Mouse (Mus musculus) embryonic facial prominence, embryonic 12.5 days (tissue): ENCODE results near the gene Sema4a. TPM values are rescaled to one million over a fixed set of nuclear protein-coding genes. Genes with fewer than 3 reads are reported as not detected.

ENCODE experiments used
- ATAC-seq: fragments of 200-750 bp; cut with Nextera tagmentation; 2 replicates; pipeline ENCODE4 v1.8.0; 2017; ENCODE audit not compliant: insufficient number of reproducible peaks, insufficient read depth, low FRiP score, low TSS enrichment
- H3K27ac ChIP-seq: fragments of 300-500 bp; sonication (generic); 2 replicates; pipeline ENCODE4 v1.5.1; 2016; ENCODE audit warnings: mild to moderate bottlenecking
- H3K27me3 ChIP-seq: fragments of 300-500 bp; sonication (generic); 2 replicates; pipeline ENCODE4 v1.6.1; 2016; ENCODE audit warnings: mild to moderate bottlenecking, moderate library complexity
- H3K36me3 ChIP-seq: fragments of 300-500 bp; sonication (generic); 2 replicates; pipeline ENCODE4 v1.6.1; 2016; ENCODE audit warnings: mild to moderate bottlenecking
- H3K4me1 ChIP-seq: fragments of 300-500 bp; sonication (generic); 2 replicates; pipeline ENCODE4 v1.6.1; 2016
- H3K4me2 ChIP-seq: fragments of 300-500 bp; sonication (generic); replicated peaks from 2 replicates; pipeline ENCODE4 v1.6.1; 2016; ENCODE audit warnings: mild to moderate bottlenecking, moderate library complexity
- H3K4me3 ChIP-seq: fragments of 300-500 bp; sonication (generic); 2 replicates; pipeline ENCODE4 v1.5.1; 2016; ENCODE audit warnings: mild to moderate bottlenecking
- H3K9ac ChIP-seq: fragments of 300-500 bp; sonication (generic); 2 replicates; pipeline ENCODE4 v1.6.1; 2016; ENCODE audit warnings: mild to moderate bottlenecking, moderate library complexity
- H3K9me3 ChIP-seq: fragments of 300-500 bp; sonication (generic); 2 replicates; pipeline ENCODE4 v1.6.1; 2016; ENCODE audit warnings: mild to moderate bottlenecking, moderate library complexity
- WGBS: fragments of 180-500 bp; shearing (Covaris S2); methylation state at CpG from one replicate; pipeline ENCODE4 v1.1.7; 2016; 5-methylcytosine and 5-hydroxymethylcytosine counted together
- microRNA-seq: library from miRNA; unstranded; fragments of <30 nt; microRNA quantifications from one replicate; pipeline ENCODE4, GENCODE M21; 2017
- polyA plus RNA-seq: library from polyadenylated mRNA; unstranded; fragments of >200 nt; fragmentation: Nextera tagmentation; extraction: Ambion mirVana; gene quantifications from 2 replicates; pipeline ENCODE4 v1.2.1, GENCODE M21; 2016

Gene Sema4a
- polyA plus RNA-seq, 1 experiment from 2014 or later: 9.0 TPM

- Histone ChIP-seq H3K27me3 (no peaks in the 10 kb centered on the region), H3K9me3 (no peaks in the 10 kb centered on the region), H3K27ac (no peak overlapping the region), H3K4me1 (peaks cover 3% of the 10 kb centered on the region), H3K36me3 (peaks cover 15% of the 10 kb centered on the region), H3K4me3 (no peak overlapping the region), H3K9ac (no peak overlapping the region), H3K4me2 (no peak overlapping the region)
- 89% methylated on average over 10 of the region's 10 CpGs for WGBS
- no peak for ATAC-seq
Measured at GRCm38 (mm10) chr3:88403522-88404230, 57.3 kb downstream of the Sema4a start.

- H3K4me3 ChIP-seq: no peak overlapping the region
- H3K27ac ChIP-seq: no peak overlapping the region
- no peak overlapping the region for H3K9ac ChIP-seq
- peaks cover 52% of the 10 kb centered on the region for H3K36me3 ChIP-seq
- H3K9me3 ChIP-seq: no peaks in the 10 kb centered on the region
- H3K4me2 ChIP-seq: no peak overlapping the region
- no peak for ATAC-seq
- H3K27me3 ChIP-seq: no peaks in the 10 kb centered on the region
- 77% methylated on average over 2 of the region's 2 CpGs for WGBS
- H3K4me1 ChIP-seq: no peaks in the 10 kb centered on the region
Measured at GRCm38 (mm10) chr3:88398666-88399065, 62.3 kb downstream of the Sema4a start.

GRCm38 (mm10) chr3:88395742-88396141 lies 65.2 kb downstream of the Sema4a start:
- 93% methylated on average over 8 of the region's 8 CpGs for WGBS
- no peak overlapping the region for H3K27ac ChIP-seq
- H3K4me2 ChIP-seq: no peak overlapping the region
- H3K36me3 ChIP-seq: peaks cover 50% of the 10 kb centered on the region
- no peak overlapping the region for H3K9ac ChIP-seq
- H3K4me1 ChIP-seq: no peaks in the 10 kb centered on the region
- no peak overlapping the region for H3K4me3 ChIP-seq
- no peaks in the 10 kb centered on the region for H3K27me3 ChIP-seq
- no peak for ATAC-seq
- no peaks in the 10 kb centered on the region for H3K9me3 ChIP-seq

- ATAC-seq: no peak
- H3K9ac ChIP-seq: no peak overlapping the region
- H3K4me1 ChIP-seq: no peaks in the 10 kb centered on the region
- 92% methylated on average over 6 of the region's 6 CpGs for WGBS
- H3K4me3 ChIP-seq: no peak overlapping the region
- peaks cover 47% of the 10 kb centered on the region for H3K36me3 ChIP-seq
- no peak overlapping the region for H3K4me2 ChIP-seq
- no peak overlapping the region for H3K27ac ChIP-seq
- no peaks in the 10 kb centered on the region for H3K9me3 ChIP-seq
- H3K27me3 ChIP-seq: no peaks in the 10 kb centered on the region
Measured at GRCm38 (mm10) chr3:88395288-88395687, 65.7 kb downstream of the Sema4a start.

- Histone ChIP-seq H3K36me3 (peaks cover 46% of the 10 kb centered on the region), H3K27ac (no peak overlapping the region), H3K9ac (no peak overlapping the region), H3K9me3 (no peaks in the 10 kb centered on the region), H3K4me3 (no peak overlapping the region), H3K4me2 (no peak overlapping the region), H3K27me3 (no peaks in the 10 kb centered on the region), H3K4me1 (no peaks in the 10 kb centered on the region)
- WGBS: 85% methylated on average over 9 of the region's 9 CpGs
- ATAC-seq: no peak
Measured at GRCm38 (mm10) chr3:88393776-88394375, 67.1 kb downstream of the Sema4a start.

Small RNAs within 50 kb of the gene (microRNA-seq; reads per million reads assigned to microRNA genes)
- not detected for gene Mir7011

Other genes with a start within 250 kb of the Sema4a start
- gene Rhbg, start 206.5 kb downstream of the Sema4a start, polyA plus RNA-seq: 0.64 and 1.3 TPM in 2 replicates
- not detected in 2 replicates for gene Gm38392, start 174.0 kb downstream of the Sema4a start, polyA plus RNA-seq
- 16.1 and 16.9 TPM in 2 replicates for gene Tsacc, start 164.2 kb downstream of the Sema4a start, polyA plus RNA-seq
- gene Cct3, start 164.1 kb downstream of the Sema4a start, polyA plus RNA-seq: 600 and 614 TPM in 2 replicates
- gene Glmp, start 136.2 kb downstream of the Sema4a start, polyA plus RNA-seq: 169 and 174 TPM in 2 replicates
- 4.5 and 4.8 TPM in 2 replicates for gene Tmem79, start 125.0 kb downstream of the Sema4a start, polyA plus RNA-seq
- gene Smg5, start 124.9 kb downstream of the Sema4a start, polyA plus RNA-seq: 65.1 and 74.4 TPM in 2 replicates
- 2.8 and 3.3 TPM in 2 replicates for gene Paqr6, start 96.6 kb downstream of the Sema4a start, polyA plus RNA-seq
- 0.17 TPM in 1 of 2 replicates, not detected in the other for gene Bglap3, start 88.4 kb downstream of the Sema4a start, polyA plus RNA-seq
- not detected in 2 replicates for gene Bglap2, start 82.5 kb downstream of the Sema4a start, polyA plus RNA-seq
- not detected in 2 replicates for gene Bglap, start 76.7 kb downstream of the Sema4a start, polyA plus RNA-seq
- gene Pmf1, start 50.9 kb downstream of the Sema4a start, polyA plus RNA-seq: 130 and 133 TPM in 2 replicates
- 17.0 and 17.3 TPM in 2 replicates for gene Slc25a44, start 36.0 kb downstream of the Sema4a start, polyA plus RNA-seq
- 109 and 113 TPM in 2 replicates for gene Lmna, start 48.8 kb upstream of the Sema4a start, polyA plus RNA-seq
- gene Mex3a, start 71.2 kb upstream of the Sema4a start, polyA plus RNA-seq: 36.3 and 37.7 TPM in 2 replicates
- 4.0 and 5.5 TPM in 2 replicates for gene Rab25, start 87.1 kb upstream of the Sema4a start, polyA plus RNA-seq
- gene Lamtor2, start 91.9 kb upstream of the Sema4a start, polyA plus RNA-seq: 144 and 146 TPM in 2 replicates
- 57.5 and 63.7 TPM in 2 replicates for gene Ubqln4, start 92.6 kb upstream of the Sema4a start, polyA plus RNA-seq
- 184 and 185 TPM in 2 replicates for gene Ssr2, start 114.7 kb upstream of the Sema4a start, polyA plus RNA-seq
- gene Arhgef2, start 144.8 kb upstream of the Sema4a start, polyA plus RNA-seq: 117 and 123 TPM in 2 replicates
- not detected in 2 replicates for gene Rxfp4, start 192.0 kb upstream of the Sema4a start, polyA plus RNA-seq
- gene Khdc4, start 224.6 kb upstream of the Sema4a start, polyA plus RNA-seq: 116 and 117 TPM in 2 replicates